Comparison of ENCODE assay signal across 22 mouse cellular contexts in genomic region chr5:89411536-89411935, GRCm38 (mm10). TPM values are rescaled to one million over a fixed set of nuclear protein-coding genes. Genes with fewer than 3 reads are reported as not detected.
DNase-seq lines count a peak whose midpoint lies in the region; ATAC-seq and TF ChIP-seq lines count a peak whose summit lies in the region.
"Had no signal": no experiment of that assay in that cellular context is flagged by ENCODE, and none has a peak within 500 bp of the region (broad histone marks: within the 10 kb centered on the region; RNA-seq: fewer than 3 reads in every experiment).

No protein-coding gene starts in this region.

- no peak overlapping the region for H3K9ac ChIP-seq in forebrain, postnatal 0 days
- H3K9ac ChIP-seq: embryonic facial prominence, embryonic 13.5 days; intestine, embryonic 15.5 days; kidney, embryonic 15.5 days; limb, embryonic 15.5 days had no signal

- 37% methylated on average over 1 of the region's 1 CpGs for WGBS in forebrain, postnatal 0 days
- WGBS in forebrain, embryonic 10.5 days = 65% methylated on average over 1 of the region's 1 CpGs

- H3K36me3 ChIP-seq in forebrain, postnatal 0 days (ENCODE audit: insufficient read depth) = no peaks in the 10 kb centered on the region
- no peaks in the 10 kb centered on the region for H3K36me3 ChIP-seq in forebrain, embryonic 10.5 days (replicated peaks)
- H3K36me3 ChIP-seq: embryonic facial prominence, embryonic 13.5 days; hindbrain, embryonic 10.5 days; intestine, embryonic 15.5 days; kidney, embryonic 15.5 days; limb, embryonic 15.5 days had no signal

- no peaks in the 10 kb centered on the region for H3K9me3 ChIP-seq in forebrain, postnatal 0 days (ENCODE audit: low read length)
- H3K9me3 ChIP-seq in forebrain, embryonic 10.5 days = no peaks in the 10 kb centered on the region
- H3K9me3 ChIP-seq: embryonic facial prominence, embryonic 13.5 days; hindbrain, embryonic 10.5 days; intestine, embryonic 15.5 days; kidney, embryonic 15.5 days; limb, embryonic 15.5 days had no signal

- intact Hi-C loops in left cerebral cortex, adult 2 months (cut with DNase I) = loop anchor here (2.0 kb wide), 1 partner anchor 783 kb away; no protein-coding TSS in a partner anchor

- no peak overlapping the region for H3K27ac ChIP-seq in forebrain, postnatal 0 days (ENCODE audit: low read depth, low read length)
- H3K27ac ChIP-seq in forebrain, embryonic 10.5 days = no peak overlapping the region
- no peak overlapping the region for H3K27ac ChIP-seq in left cerebral cortex, adult 2 months
- H3K27ac ChIP-seq: embryonic facial prominence, embryonic 13.5 days; hindbrain, embryonic 10.5 days; intestine, embryonic 15.5 days; kidney, embryonic 15.5 days; limb, embryonic 15.5 days had no signal

- no peaks in the 10 kb centered on the region for H3K4me1 ChIP-seq in forebrain, postnatal 0 days (ENCODE audit: insufficient read depth)
- H3K4me1 ChIP-seq in forebrain, embryonic 10.5 days = no peaks in the 10 kb centered on the region
- H3K4me1 ChIP-seq: embryonic facial prominence, embryonic 13.5 days; hindbrain, embryonic 10.5 days; intestine, embryonic 15.5 days; kidney, embryonic 15.5 days; limb, embryonic 15.5 days had no signal

- no peaks in the 10 kb centered on the region for H3K27me3 ChIP-seq in forebrain, postnatal 0 days (ENCODE audit: insufficient read depth, low read length)
- H3K27me3 ChIP-seq in forebrain, embryonic 10.5 days (ENCODE audit: poor library complexity, severe bottlenecking) = no peaks in the 10 kb centered on the region
- H3K27me3 ChIP-seq: embryonic facial prominence, embryonic 13.5 days; intestine, embryonic 15.5 days; kidney, embryonic 15.5 days; limb, embryonic 15.5 days had no signal

- ATAC-seq in forebrain, postnatal 0 days = peak; percentile 48; the same call in 1 of the 2 replicates
- ATAC-seq: intestine, embryonic 15.5 days had no signal

- H3K4me3 ChIP-seq in forebrain, postnatal 0 days (ENCODE audit: low read depth, low read length) = no peak overlapping the region
- H3K4me3 ChIP-seq in forebrain, embryonic 10.5 days = no peak overlapping the region
- no peak overlapping the region for H3K4me3 ChIP-seq in left cerebral cortex, adult 2 months
- H3K4me3 ChIP-seq: embryonic facial prominence, embryonic 13.5 days; hindbrain, embryonic 10.5 days; intestine, embryonic 15.5 days; kidney, embryonic 15.5 days; limb, embryonic 15.5 days had no signal

- peak; percentile 65 for TF ChIP-seq CTCF in forebrain, postnatal 0 days (IDR thresholded peaks at IDR 0.05; ENCODE audit: low read depth)
- TF ChIP-seq CTCF in left cerebral cortex, adult 2 months (IDR thresholded peaks at IDR 0.05) = peak; percentile 42
- TF ChIP-seq CTCF in brain, embryonic 14.5 days (IDR thresholded peaks at IDR 0.05; ENCODE audit: borderline replicate concordance, extremely low read depth, insufficient read depth, insufficient read length) = no peak

- H3K4me2 ChIP-seq in forebrain, postnatal 0 days (ENCODE audit: low read depth) = no peak overlapping the region
- H3K4me2 ChIP-seq: embryonic facial prominence, embryonic 13.5 days; intestine, embryonic 15.5 days; kidney, embryonic 15.5 days; limb, embryonic 15.5 days had no signal

- no peak for TF ChIP-seq POLR2A in brain, embryonic 14.5 days (IDR thresholded peaks at IDR 0.05; ENCODE audit: borderline replicate concordance, extremely low read depth, insufficient read depth, insufficient read length, poor library complexity, severe bottlenecking)

- DNase-seq in forebrain, postnatal 0 days = peak; percentile 66
- no peak for DNase-seq in forebrain, embryonic 10.5 days (ENCODE audit: extremely low spot score, low spot score)
- no peak for DNase-seq in left cerebral cortex, adult 2 months (ENCODE audit: extremely low spot score in 1 of 2, low spot score in 2 of 2)
- no peak for DNase-seq in left cerebral cortex, adult 11 months (ENCODE audit: low spot score)
- DNase-seq in 416B (ENCODE audit: low read depth) = peak; percentile 2
- peak; percentile 45 for DNase-seq in brain, embryonic 14.5 days (ENCODE audit: low read depth)
- no peak for DNase-seq in cerebellum, postnatal 4 days (ENCODE audit: low spot score in 2 of 2)
- DNase-seq: B cell, adult 2 months; cerebellum, adult 9-10 months; gastrocnemius, postnatal 36 days; layer of hippocampus, postnatal 36 days; lung, postnatal 36 days; spleen, adult 18-20 months; thymus, adult 18-20 months had no signal

RNA-seq across cellular contexts. Expression of gene Gc, which starts 46.2 kb away (rescaled TPM):
- total RNA-seq in forebrain, postnatal 0 days (2014; rRNA removed) = not detected in 2 replicates
- polyA plus RNA-seq in forebrain, postnatal 0 days (2015; fragmentation: Nextera tagmentation; extraction: Ambion mirVana) = not detected in 2 replicates
- polyA plus RNA-seq in forebrain, embryonic 10.5 days (2016; fragmentation: Nextera tagmentation; extraction: Ambion mirVana) = not detected in 2 replicates
- not detected for total RNA-seq in left cerebral cortex, adult 2 months (2021)
- 0.14 and 0.27 TPM in 2 replicates for polyA plus RNA-seq in brain, embryonic 14.5 days (2012; rRNA removed)
- total RNA-seq: layer of hippocampus, postnatal 36 days; left cerebral cortex, postnatal 36 days; megakaryocyte-erythroid progenitor cell, adult 5-6 weeks had no signal
- polyA plus RNA-seq: embryonic facial prominence, embryonic 13.5 days; hindbrain, embryonic 10.5 days; urinary bladder, adult 2 months had no signal

Comparison
In these comparisons a context has a peak if more than half of its experiments do, and no peak if none do; other contexts are left out.
1. DNase-seq: peak in forebrain, postnatal 0 days (single experiment), 416B (single experiment) and brain, embryonic 14.5 days (single experiment); none in forebrain, embryonic 10.5 days (single experiment), left cerebral cortex, adult 2 months (0 of 2), left cerebral cortex, adult 11 months (single experiment) and cerebellum, postnatal 4 days (0 of 2).